Mouse (Mus musculus): ENCODE results near the gene Ap2s1. TPM values are rescaled to one million over a fixed set of nuclear protein-coding genes. Genes with fewer than 3 reads are reported as not detected.
A peak's percentile ranks its signal among the peaks of the same experiment; 100 is the strongest.

The Ap2s1 gene
- polyA plus RNA-seq, 1 experiment: 118 TPM

GRCm38 (mm10) chr7:16747656-16748055 is 9.4 kb downstream of the Ap2s1 start:
- Histone ChIP-seq H3K4me1 (ENCODE audit: control insufficient read depth, insufficient read depth, low read length) (no peaks in the 10 kb centered on the region), H3K4me3 (ENCODE audit: insufficient read depth, low read length) (no peak overlapping the region), H3K27ac (ENCODE audit: insufficient read depth, low read length) (no peak overlapping the region)
- TF ChIP-seq POLR2A (IDR thresholded peaks at IDR 0.05; ENCODE audit: low read depth, low read length) (no peak), CTCF (IDR thresholded peaks at IDR 0.05; ENCODE audit: borderline replicate concordance, insufficient read depth, low read length) (no peak)

GRCm38 (mm10) chr7:16752016-16752415 is 13.8 kb downstream of the Ap2s1 start:
- Histone ChIP-seq H3K4me3 (ENCODE audit: insufficient read depth, low read length) (no peak overlapping the region), H3K27ac (ENCODE audit: insufficient read depth, low read length) (no peak overlapping the region), H3K4me1 (ENCODE audit: control insufficient read depth, insufficient read depth, low read length) (no peaks in the 10 kb centered on the region)
- no peak for TF ChIP-seq POLR2A (IDR thresholded peaks at IDR 0.05; ENCODE audit: low read depth, low read length)
- no peak for TF ChIP-seq CTCF (IDR thresholded peaks at IDR 0.05; ENCODE audit: borderline replicate concordance, insufficient read depth, low read length)

- Histone ChIP-seq H3K27ac (ENCODE audit: insufficient read depth, low read length) (no peak overlapping the region), H3K4me3 (ENCODE audit: insufficient read depth, low read length) (no peak overlapping the region), H3K4me1 (ENCODE audit: control insufficient read depth, insufficient read depth, low read length) (no peaks in the 10 kb centered on the region; the same call in 1 of the 2 replicates)
- TF ChIP-seq POLR2A (IDR thresholded peaks at IDR 0.05; ENCODE audit: low read depth, low read length) (no peak), CTCF (IDR thresholded peaks at IDR 0.05; ENCODE audit: borderline replicate concordance, insufficient read depth, low read length) (no peak)
Measured at GRCm38 (mm10) chr7:16755362-16756017, 17.3 kb downstream of the Ap2s1 start.

GRCm38 (mm10) chr7:16758872-16759574 is 20.8 kb downstream of the Ap2s1 start:
- no peak overlapping the region for H3K4me3 ChIP-seq (ENCODE audit: insufficient read depth, low read length)
- H3K4me1 ChIP-seq (ENCODE audit: control insufficient read depth, insufficient read depth, low read length): no peaks in the 10 kb centered on the region; the same call in 1 of the 2 replicates
- TF ChIP-seq POLR2A (IDR thresholded peaks at IDR 0.05; ENCODE audit: low read depth, low read length): no peak
- TF ChIP-seq CTCF (IDR thresholded peaks at IDR 0.05; ENCODE audit: borderline replicate concordance, insufficient read depth, low read length): no peak
- H3K27ac ChIP-seq (ENCODE audit: insufficient read depth, low read length): no peak overlapping the region

GRCm38 (mm10) chr7:16760292-16760691 is 22.1 kb downstream of the Ap2s1 start:
- TF ChIP-seq POLR2A (IDR thresholded peaks at IDR 0.05; ENCODE audit: low read depth, low read length) (no peak), CTCF (IDR thresholded peaks at IDR 0.05; ENCODE audit: borderline replicate concordance, insufficient read depth, low read length) (no peak)
- H3K27ac ChIP-seq (ENCODE audit: insufficient read depth, low read length): no peak overlapping the region
- no peaks in the 10 kb centered on the region; the same call in 1 of the 2 replicates for H3K4me1 ChIP-seq (ENCODE audit: control insufficient read depth, insufficient read depth, low read length)
- H3K4me3 ChIP-seq (ENCODE audit: insufficient read depth, low read length): no peak overlapping the region

- Histone ChIP-seq H3K4me1 (ENCODE audit: control insufficient read depth, insufficient read depth, low read length) (no peaks in the 10 kb centered on the region; the same call in 1 of the 2 replicates), H3K4me3 (ENCODE audit: insufficient read depth, low read length) (no peak overlapping the region), H3K27ac (ENCODE audit: insufficient read depth, low read length) (peak overlapping the region; percentile 49; the same call in 1 of the 2 replicates)
- no peak for TF ChIP-seq POLR2A (IDR thresholded peaks at IDR 0.05; ENCODE audit: low read depth, low read length)
- no peak for TF ChIP-seq CTCF (IDR thresholded peaks at IDR 0.05; ENCODE audit: borderline replicate concordance, insufficient read depth, low read length)
Measured at GRCm38 (mm10) chr7:16761005-16761481, 22.8 kb downstream of the Ap2s1 start.

- Histone ChIP-seq H3K4me1 (ENCODE audit: control insufficient read depth, insufficient read depth, low read length) (no peaks in the 10 kb centered on the region; the same call in 1 of the 2 replicates), H3K4me3 (ENCODE audit: insufficient read depth, low read length) (no peak overlapping the region), H3K27ac (ENCODE audit: insufficient read depth, low read length) (no peak overlapping the region)
- TF ChIP-seq POLR2A (IDR thresholded peaks at IDR 0.05; ENCODE audit: low read depth, low read length) (no peak), CTCF (IDR thresholded peaks at IDR 0.05; ENCODE audit: borderline replicate concordance, insufficient read depth, low read length) (no peak)
Measured at GRCm38 (mm10) chr7:16761630-16762029, 23.4 kb downstream of the Ap2s1 start.

- H3K27ac ChIP-seq (ENCODE audit: insufficient read depth, low read length): no peak overlapping the region
- TF ChIP-seq CTCF (IDR thresholded peaks at IDR 0.05; ENCODE audit: borderline replicate concordance, insufficient read depth, low read length) (no peak), POLR2A (IDR thresholded peaks at IDR 0.05; ENCODE audit: low read depth, low read length) (no peak)
- no peak overlapping the region for H3K4me3 ChIP-seq (ENCODE audit: insufficient read depth, low read length)
- H3K4me1 ChIP-seq (ENCODE audit: control insufficient read depth, insufficient read depth, low read length): no peaks in the 10 kb centered on the region; the same call in 1 of the 2 replicates
Measured at GRCm38 (mm10) chr7:16763463-16764218, 25.4 kb downstream of the Ap2s1 start.

GRCm38 (mm10) chr7:16766443-16766842 is 28.2 kb downstream of the Ap2s1 start:
- TF ChIP-seq CTCF (IDR thresholded peaks at IDR 0.05; ENCODE audit: borderline replicate concordance, insufficient read depth, low read length) (no peak), POLR2A (IDR thresholded peaks at IDR 0.05; ENCODE audit: low read depth, low read length) (no peak)
- Histone ChIP-seq H3K27ac (ENCODE audit: insufficient read depth, low read length) (no peak overlapping the region), H3K4me1 (ENCODE audit: control insufficient read depth, insufficient read depth, low read length) (no peaks in the 10 kb centered on the region), H3K4me3 (ENCODE audit: insufficient read depth, low read length) (no peak overlapping the region)

Data from embryonic fibroblast, embryonic 13.5 days (primary cell).